Mouse (Mus musculus) heart, embryonic 14.5 days (tissue): ENCODE results near the gene Nup188. TPM values are rescaled to one million over a fixed set of nuclear protein-coding genes. Genes with fewer than 3 reads are reported as not detected.
A peak's percentile ranks its signal among the peaks of the same experiment; 100 is the strongest.

Experiments
- ATAC-seq: fragments of 200-750 bp; cut with Nextera tagmentation; 2 replicates; pipeline ENCODE4 v1.8.0; 2017; ENCODE audit warnings: low read depth, moderate TSS enrichment; ENCODE audit not compliant: insufficient number of reproducible peaks, insufficient read depth, low FRiP score
- H3K27ac ChIP-seq, 2 experiments: fragments of 200-500 bp in 1 of 2; fragments of 300-500 bp in 1 of 2; sonication (generic) in 1 of 2; replicated peaks in 1 of 2; 2 replicates each; pipeline ENCODE4 v1.5.1; 2012 to 2014; ENCODE audit warnings: low read depth in 2 of 2, low read length in 2 of 2, control low read depth in 1 of 2, mild to moderate bottlenecking in 1 of 2, mixed read lengths in 1 of 2; ENCODE audit not compliant: control insufficient read depth in 1 of 2, insufficient read depth in 1 of 2
- H3K27me3 ChIP-seq: fragments of 300-500 bp; sonication (generic); 2 replicates; pipeline ENCODE4 v1.6.1; 2014; ENCODE audit warnings: mild to moderate bottlenecking, low read length, control low read depth; ENCODE audit not compliant: control insufficient read depth, insufficient read depth
- H3K36me3 ChIP-seq: fragments of 300-500 bp; sonication (generic); 2 replicates; pipeline ENCODE4 v1.6.1; 2014; ENCODE audit warnings: mild to moderate bottlenecking, control low read depth, low read length, mixed read lengths; ENCODE audit not compliant: control insufficient read depth, insufficient read depth
- H3K4me1 ChIP-seq, 2 experiments: fragments of 200-500 bp in 1 of 2; fragments of 300-500 bp in 1 of 2; sonication (generic) in 1 of 2; 2 replicates each; pipeline ENCODE4 v1.6.1; 2012 to 2014; ENCODE audit warnings: low read length in 2 of 2, control low read depth in 1 of 2, mixed read lengths in 1 of 2; ENCODE audit not compliant: control insufficient read depth in 2 of 2, insufficient read depth in 2 of 2
- H3K4me2 ChIP-seq: fragments of 300-500 bp; sonication (generic); 2 replicates; pipeline ENCODE4 v1.6.1; 2014; ENCODE audit warnings: mild to moderate bottlenecking, low read length
- H3K4me3 ChIP-seq, 2 experiments: fragments of 200-500 bp in 1 of 2; fragments of 300-500 bp in 1 of 2; sonication (generic) in 1 of 2; 2 replicates each; pipeline ENCODE4 v1.5.1; 2012 to 2014; ENCODE audit warnings: low read length in 2 of 2, mild to moderate bottlenecking in 2 of 2, control low read depth in 1 of 2, low read depth in 1 of 2, moderate library complexity in 1 of 2; ENCODE audit not compliant: control insufficient read depth in 1 of 2, insufficient read depth in 1 of 2
- H3K9ac ChIP-seq: fragments of 300-500 bp; sonication (generic); 2 replicates; pipeline ENCODE4 v1.6.1; 2014; ENCODE audit warnings: mild to moderate bottlenecking, low read length
- H3K9me3 ChIP-seq: fragments of 300-500 bp; sonication (generic); 2 replicates; pipeline ENCODE4 v1.6.1; 2016; ENCODE audit warnings: low read length, control low read depth; ENCODE audit not compliant: control insufficient read depth
- WGBS: fragments of 180-500 bp; shearing (Covaris S2); extraction: QIAGEN DNeasy Blood & Tissue Kit; methylation state at CpG from one replicate; pipeline ENCODE4 v1.1.7; 2014; 5-methylcytosine and 5-hydroxymethylcytosine counted together
- polyA plus RNA-seq: library from polyadenylated mRNA; unstranded; fragments of >200 nt; fragmentation: Nextera tagmentation; extraction: Ambion mirVana; gene quantifications from 2 replicates; pipeline ENCODE4 v1.2.1, GENCODE M21; 2014

Nup188 gene
- polyA plus RNA-seq, 1 experiment from 2014 or later: 23.9 TPM

DNA sequence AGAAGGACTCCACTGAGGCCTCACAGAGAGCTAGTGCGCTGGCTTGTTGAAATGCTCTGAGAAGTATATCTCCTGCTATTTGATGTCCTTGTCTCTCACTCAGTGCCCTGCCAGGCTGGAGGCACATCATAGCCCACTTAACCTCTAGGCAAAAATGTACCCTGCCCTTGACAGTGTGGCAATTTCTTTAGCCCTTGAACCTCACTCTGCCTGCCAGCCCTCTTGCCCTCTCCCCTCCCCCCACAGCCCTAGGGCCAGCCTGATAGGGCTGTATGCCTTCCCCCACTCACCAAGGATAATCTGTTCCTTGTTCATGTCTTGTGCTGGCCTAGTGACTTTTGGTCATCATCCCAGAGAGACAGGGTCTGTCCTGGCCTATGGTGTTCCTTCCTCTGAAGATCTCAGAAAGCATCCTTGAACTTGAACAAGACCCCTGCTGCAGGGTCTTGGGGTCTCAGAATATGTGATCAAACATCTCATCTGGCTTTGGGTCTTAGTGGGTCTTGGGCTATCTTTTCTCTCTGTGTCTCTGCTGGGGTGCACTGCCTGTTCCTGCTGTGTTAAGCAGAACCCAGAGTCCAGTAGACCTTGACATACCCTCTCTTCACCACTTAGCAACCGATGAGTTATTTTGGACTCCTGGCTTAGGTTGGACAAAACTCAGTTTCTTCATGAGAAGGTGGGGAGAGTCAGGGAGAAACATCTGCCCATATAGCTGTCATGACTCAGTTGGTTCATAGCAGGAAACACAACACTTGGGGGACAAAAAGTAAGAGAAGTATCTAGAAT is 79.3 kb downstream of the Nup188 start:
- Histone ChIP-seq H3K27ac (peak overlapping the region; percentile 4 to 88; a peak in 2 of 4 replicates), H3K4me2 (peak overlapping the region; percentile 75), H3K9ac (peak overlapping the region; percentile 95), H3K4me3 (peak overlapping the region; percentile 93 to 95), H3K27me3 (no peaks in the 10 kb centered on the region), H3K36me3 (peaks cover 40% of the 10 kb centered on the region), H3K9me3 (0 out of 2 replicates have a peak, but pooled peaks cover 3% of the 10 kb centered on the region), H3K4me1 (peaks cover 14 to 22% of the 10 kb centered on the region in 2 experiments)
- 62% methylated on average over 2 of the region's 2 CpGs for WGBS
- no peak for ATAC-seq

DNA sequence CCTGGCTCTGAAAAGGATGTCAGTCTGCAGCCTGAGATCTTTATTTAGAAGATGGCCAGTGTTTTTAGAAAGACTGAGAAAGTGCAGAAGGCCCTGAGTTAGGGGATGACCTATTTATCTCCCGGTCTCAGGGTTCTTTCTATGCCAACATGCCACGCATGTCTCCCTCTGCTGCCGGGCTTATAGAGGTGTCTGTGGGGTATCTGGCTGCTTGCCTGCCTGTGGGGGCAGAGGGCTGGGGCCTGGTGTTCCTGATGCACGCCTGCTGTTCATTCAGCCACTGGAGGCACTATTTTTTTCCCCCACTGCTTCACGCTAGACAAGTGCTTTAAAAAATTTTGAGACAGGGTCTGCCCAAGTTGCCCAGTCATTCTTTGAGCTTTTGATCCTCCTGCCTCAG is 80.0 kb downstream of the Nup188 start:
- Histone ChIP-seq H3K4me1 (peaks cover 14 to 22% of the 10 kb centered on the region in 2 experiments), H3K27me3 (no peaks in the 10 kb centered on the region), H3K4me2 (peak overlapping the region; percentile 75), H3K9me3 (0 out of 2 replicates have a peak, but pooled peaks cover 3% of the 10 kb centered on the region), H3K27ac (peak overlapping the region in 1 of 2 experiments; percentile 88; a peak in 2 of 4 replicates), H3K9ac (peak overlapping the region; percentile 28; the same call in 1 of the 2 replicates), H3K36me3 (peaks cover 47% of the 10 kb centered on the region), H3K4me3 (no peak overlapping the region)
- 26% methylated on average over 5 of the region's 5 CpGs for WGBS
- no peak for ATAC-seq

- ATAC-seq: no peak
- WGBS: 95% methylated on average over 8 of the region's 8 CpGs
- no peak overlapping the region for H3K27ac ChIP-seq
- H3K27me3 ChIP-seq: no peaks in the 10 kb centered on the region
- H3K36me3 ChIP-seq: peaks cover 96% of the 10 kb centered on the region
- H3K4me3 ChIP-seq: no peak overlapping the region
- H3K4me2 ChIP-seq: no peak overlapping the region
- H3K4me1 ChIP-seq: peaks cover 1 to 2% of the 10 kb centered on the region in 2 experiments; a peak in 3 of 4 replicates
- no peaks in the 10 kb centered on the region for H3K9me3 ChIP-seq
- no peak overlapping the region for H3K9ac ChIP-seq
These were observed 85.3 kb downstream of the Nup188 start for GRCm38 (mm10) chr2:30371544-30371943.

- no peaks in the 10 kb centered on the region for H3K9me3 ChIP-seq
- ATAC-seq: no peak
- WGBS: 94% methylated on average over 5 of the region's 5 CpGs
- peaks cover 99% of the 10 kb centered on the region for H3K36me3 ChIP-seq
- H3K27me3 ChIP-seq: no peaks in the 10 kb centered on the region
- no peak overlapping the region for H3K4me2 ChIP-seq
- H3K4me1 ChIP-seq: no peaks in the 10 kb centered on the region
- H3K9ac ChIP-seq: no peak overlapping the region
- H3K27ac ChIP-seq: no peak overlapping the region
- H3K4me3 ChIP-seq: no peak overlapping the region
These were observed 86.5 kb downstream of the Nup188 start for GRCm38 (mm10) chr2:30372726-30373125.

- WGBS: 91% methylated on average over 10 of the region's 10 CpGs
- H3K27me3 ChIP-seq: no peaks in the 10 kb centered on the region
- no peak overlapping the region for H3K27ac ChIP-seq
- ATAC-seq: no peak
- no peak overlapping the region for H3K4me2 ChIP-seq
- no peaks in the 10 kb centered on the region for H3K4me1 ChIP-seq
- H3K9me3 ChIP-seq: no peaks in the 10 kb centered on the region
- no peak overlapping the region for H3K4me3 ChIP-seq
- H3K36me3 ChIP-seq: peaks cover 98% of the 10 kb centered on the region
- H3K9ac ChIP-seq: no peak overlapping the region
These were observed 89.7 kb downstream of the Nup188 start for GRCm38 (mm10) chr2:30375893-30376292.

DNA sequence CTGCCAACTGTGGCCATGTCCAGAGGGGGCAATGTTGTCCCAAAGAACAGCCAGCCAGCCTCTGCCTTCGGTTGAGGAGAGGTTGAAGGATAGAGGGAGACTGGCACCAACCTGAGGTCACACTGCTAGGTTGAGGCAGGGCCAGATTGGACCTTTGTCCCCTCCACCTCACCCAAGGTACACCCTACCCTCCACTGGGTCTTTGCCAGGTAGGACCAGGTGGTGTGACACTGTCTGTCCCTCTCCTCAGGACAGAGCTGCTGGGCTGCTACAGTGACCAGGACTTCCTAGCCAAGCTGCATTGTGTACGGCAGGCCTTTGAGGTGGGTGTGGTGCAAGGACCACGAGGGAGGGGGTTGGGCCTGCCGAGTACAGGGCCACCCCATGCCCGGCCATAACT is 91.5 kb downstream of the Nup188 start:
- H3K9ac ChIP-seq: no peak overlapping the region
- H3K4me2 ChIP-seq: no peak overlapping the region
- no peaks in the 10 kb centered on the region for H3K4me1 ChIP-seq
- 76% methylated on average over 5 of the region's 5 CpGs for WGBS
- no peak for ATAC-seq
- H3K4me3 ChIP-seq: no peak overlapping the region
- no peaks in the 10 kb centered on the region for H3K9me3 ChIP-seq
- H3K27ac ChIP-seq: no peak overlapping the region
- peaks cover 98% of the 10 kb centered on the region for H3K36me3 ChIP-seq
- no peaks in the 10 kb centered on the region for H3K27me3 ChIP-seq

DNA sequence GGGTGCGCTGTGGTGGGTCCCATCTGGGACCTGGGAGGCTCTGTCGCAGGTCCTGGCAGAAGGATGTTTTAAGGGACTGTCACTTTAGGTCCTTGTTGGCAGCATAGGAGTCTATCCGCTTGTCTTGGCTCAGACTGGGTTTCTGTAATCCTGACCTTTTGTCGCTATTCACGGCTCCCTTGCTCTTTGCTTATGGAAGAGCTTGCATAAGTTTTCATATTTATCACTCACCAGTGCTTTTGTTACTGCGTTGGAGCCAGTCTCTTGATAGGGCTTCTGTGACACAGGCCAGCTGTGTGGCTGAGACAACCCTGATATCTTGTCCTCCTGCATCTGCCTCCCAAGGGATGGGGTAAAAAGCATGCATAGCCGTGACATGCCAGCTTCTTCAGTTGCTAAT is 93.1 kb downstream of the Nup188 start:
- no peaks in the 10 kb centered on the region for H3K27me3 ChIP-seq
- no peaks in the 10 kb centered on the region for H3K9me3 ChIP-seq
- H3K4me2 ChIP-seq: no peak overlapping the region
- H3K27ac ChIP-seq: no peak overlapping the region
- WGBS: 81% methylated on average over 7 of the region's 7 CpGs
- H3K36me3 ChIP-seq: peaks cover 98% of the 10 kb centered on the region
- no peak for ATAC-seq
- H3K4me3 ChIP-seq: no peak overlapping the region
- no peak overlapping the region for H3K9ac ChIP-seq
- no peaks in the 10 kb centered on the region for H3K4me1 ChIP-seq
